Mouse (Mus musculus) bone marrow macrophage, adult 2 months (primary cell): ENCODE results near the gene Tex26.

Source experiments
- CTCF ChIP-seq: IDR thresholded peaks from 2 replicates; pipeline ENCODE4 v1.5.1; 2012; ENCODE audit warnings: low read depth, mild to moderate bottlenecking, low read length, moderate library complexity
- POLR2A ChIP-seq: IDR thresholded peaks from 2 replicates; pipeline ENCODE4 v1.6.1; 2012; ENCODE audit warnings: mild to moderate bottlenecking, low read depth, low read length, borderline replicate concordance

DNA sequence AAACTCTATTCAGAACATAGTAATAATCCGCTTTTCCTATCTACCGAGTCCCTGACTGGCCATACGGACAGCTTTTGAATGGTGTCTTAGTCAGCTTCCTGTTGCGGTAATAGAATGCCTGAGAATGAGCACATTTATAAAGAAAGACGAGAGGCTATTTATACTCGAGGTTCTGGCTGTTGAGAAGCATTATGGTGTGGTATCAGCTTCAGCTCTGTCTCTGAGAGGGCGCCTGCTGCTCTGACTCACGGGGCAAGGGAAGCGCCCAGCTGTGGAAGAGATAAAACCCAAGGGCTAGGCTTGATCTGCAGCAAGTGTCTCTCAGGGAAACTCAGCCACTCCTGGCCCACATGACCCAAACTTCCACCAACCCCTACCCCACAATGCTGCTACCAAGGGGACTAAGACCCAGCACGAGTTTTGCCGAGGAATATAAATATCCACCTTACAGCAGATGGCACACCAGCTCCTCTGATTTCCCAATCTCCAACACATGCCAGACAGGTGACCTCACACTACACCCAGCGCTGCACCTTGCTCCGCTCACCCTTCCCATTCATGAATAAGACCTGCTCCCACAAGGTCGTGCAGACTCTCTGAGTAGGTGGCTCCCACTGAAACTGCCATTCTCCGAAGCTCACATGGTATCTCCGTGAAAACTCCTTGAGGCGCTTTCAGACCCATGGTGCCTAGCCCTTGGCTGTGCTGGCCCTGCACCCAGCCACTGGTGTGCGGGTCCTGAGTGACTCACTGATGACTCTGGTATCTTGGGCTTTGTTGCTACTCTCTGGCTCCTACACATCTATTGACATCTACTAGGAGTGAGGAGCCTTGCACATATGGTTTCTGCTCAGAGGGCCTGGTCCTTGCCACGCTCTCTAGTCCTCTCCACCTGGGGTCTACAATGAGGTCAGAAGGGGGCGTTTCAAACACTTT lies 68.9 kb downstream of the Tex26 start:
- TF ChIP-seq CTCF (no peak), POLR2A (no peak)
